Mouse (Mus musculus): ENCODE results near the gene Pkdcc. TPM values are rescaled to one million over a fixed set of nuclear protein-coding genes. Genes with fewer than 3 reads are reported as not detected.

Pkdcc gene
- polyA plus RNA-seq, 1 experiment from 2014 or later, result 2.3 TPM

GRCm38 (mm10) chr17:83190810-83191209 lies 24.3 kb upstream of the Pkdcc start:
- Histone ChIP-seq H3K27me3 (no peaks in the 10 kb centered on the region), H3K9me3 (no peaks in the 10 kb centered on the region), H3K27ac (no peak overlapping the region), H3K9ac (replicated peaks) (no peak overlapping the region), H3K4me3 (replicated peaks) (no peak overlapping the region), H3K4me1 (replicated peaks) (0 out of 2 replicates have a peak, but pooled peaks cover 4% of the 10 kb centered on the region), H3K36me3 (no peaks in the 10 kb centered on the region), H3K4me2 (replicated peaks) (no peak overlapping the region)
- no peak for ATAC-seq
- WGBS, result 76% methylated on average over 9 of the region's 9 CpGs

GRCm38 (mm10) chr17:83194491-83194890 lies 20.6 kb upstream of the Pkdcc start:
- H3K9me3 ChIP-seq, result no peaks in the 10 kb centered on the region
- 0 out of 2 replicates have a peak, but pooled peaks cover 10% of the 10 kb centered on the region for H3K4me1 ChIP-seq (replicated peaks)
- no peak overlapping the region for H3K4me2 ChIP-seq (replicated peaks)
- no peak for ATAC-seq
- no peaks in the 10 kb centered on the region for H3K36me3 ChIP-seq
- H3K9ac ChIP-seq (replicated peaks), result no peak overlapping the region
- H3K27ac ChIP-seq, result no peak overlapping the region
- H3K4me3 ChIP-seq (replicated peaks), result no peak overlapping the region
- 93% methylated on average over 4 of the region's 4 CpGs for WGBS
- H3K27me3 ChIP-seq, result peaks cover 18% of the 10 kb centered on the region

GRCm38 (mm10) chr17:83197361-83197923 lies 17.6 kb upstream of the Pkdcc start:
- ATAC-seq, result no peak
- Histone ChIP-seq H3K27ac (no peak overlapping the region), H3K36me3 (no peaks in the 10 kb centered on the region), H3K4me3 (replicated peaks) (no peak overlapping the region), H3K9me3 (no peaks in the 10 kb centered on the region), H3K4me2 (replicated peaks) (no peak overlapping the region), H3K9ac (replicated peaks) (no peak overlapping the region), H3K4me1 (replicated peaks) (peaks cover 23% of the 10 kb centered on the region; the same call in 1 of the 2 replicates), H3K27me3 (peaks cover 45% of the 10 kb centered on the region)
- whole genome bisulfite sequencing, result 52% methylated on average over 4 of the region's 4 CpGs

GRCm38 (mm10) chr17:83200469-83200868 lies 14.6 kb upstream of the Pkdcc start:
- WGBS, result 64% methylated on average over 5 of the region's 5 CpGs
- Histone ChIP-seq H3K27ac (no peak overlapping the region), H3K4me1 (replicated peaks) (peaks cover 38% of the 10 kb centered on the region), H3K4me2 (replicated peaks) (no peak overlapping the region), H3K9me3 (no peaks in the 10 kb centered on the region), H3K9ac (replicated peaks) (no peak overlapping the region), H3K4me3 (replicated peaks) (no peak overlapping the region), H3K27me3 (peaks cover 69% of the 10 kb centered on the region), H3K36me3 (no peaks in the 10 kb centered on the region)
- peak; percentile 40; the same call in 1 of the 2 replicates for ATAC-seq

- Histone ChIP-seq H3K4me1 (replicated peaks) (peaks cover 38% of the 10 kb centered on the region), H3K4me2 (replicated peaks) (no peak overlapping the region), H3K4me3 (replicated peaks) (no peak overlapping the region), H3K27me3 (peaks cover 73% of the 10 kb centered on the region), H3K27ac (no peak overlapping the region), H3K36me3 (no peaks in the 10 kb centered on the region), H3K9me3 (no peaks in the 10 kb centered on the region), H3K9ac (replicated peaks) (no peak overlapping the region)
- no peak for ATAC-seq
- WGBS, result 35% methylated on average over 6 of the region's 6 CpGs
These were observed 13.8 kb upstream of the Pkdcc start for GRCm38 (mm10) chr17:83201257-83201656.

GRCm38 (mm10) chr17:83203692-83204383 lies 11.3 kb upstream of the Pkdcc start:
- H3K27ac ChIP-seq, result no peak overlapping the region
- no peak overlapping the region for H3K9ac ChIP-seq (replicated peaks)
- no peak overlapping the region for H3K4me2 ChIP-seq (replicated peaks)
- H3K36me3 ChIP-seq, result no peaks in the 10 kb centered on the region
- H3K4me3 ChIP-seq (replicated peaks), result no peak overlapping the region
- peaks cover 88% of the 10 kb centered on the region for H3K27me3 ChIP-seq
- H3K4me1 ChIP-seq (replicated peaks), result peaks cover 37% of the 10 kb centered on the region
- H3K9me3 ChIP-seq, result no peaks in the 10 kb centered on the region
- ATAC-seq, result 0 out of 2 replicates have a peak, but pooled peaks have one; percentile 22
- 16% methylated on average over 8 of the region's 8 CpGs for WGBS

- peaks cover 90% of the 10 kb centered on the region for H3K27me3 ChIP-seq
These were observed 7.8 kb upstream of the Pkdcc start for GRCm38 (mm10) chr17:83207296-83207695.

GRCm38 (mm10) chr17:83208455-83208854 lies 6.6 kb upstream of the Pkdcc start:
- Histone ChIP-seq H3K27ac (no peak overlapping the region), H3K4me2 (replicated peaks) (no peak overlapping the region), H3K9me3 (no peaks in the 10 kb centered on the region), H3K27me3 (peaks cover 92% of the 10 kb centered on the region), H3K36me3 (no peaks in the 10 kb centered on the region), H3K4me3 (replicated peaks) (no peak overlapping the region), H3K9ac (replicated peaks) (no peak overlapping the region), H3K4me1 (replicated peaks) (peaks cover 16% of the 10 kb centered on the region)
- WGBS, result 54% methylated on average over 2 of the region's 2 CpGs
- ATAC-seq, result no peak

More at GRCm38 (mm10) chr17:83207296-83207695, 7.8 kb upstream of the Pkdcc start:
- no peaks in the 10 kb centered on the region for H3K9me3 ChIP-seq
- ATAC-seq, result no peak
- no peak overlapping the region for H3K27ac ChIP-seq
- no peak overlapping the region for H3K4me2 ChIP-seq (replicated peaks)
- 91% methylated on average over 3 of the region's 3 CpGs for WGBS
- H3K4me3 ChIP-seq (replicated peaks), result no peak overlapping the region
- no peaks in the 10 kb centered on the region for H3K36me3 ChIP-seq
- peaks cover 16% of the 10 kb centered on the region for H3K4me1 ChIP-seq (replicated peaks)
- H3K9ac ChIP-seq (replicated peaks), result no peak overlapping the region

- WGBS, result 80% methylated on average over 5 of the region's 5 CpGs
- H3K36me3 ChIP-seq, result no peaks in the 10 kb centered on the region
- H3K27ac ChIP-seq, result no peak overlapping the region
- peaks cover 16% of the 10 kb centered on the region for H3K4me1 ChIP-seq (replicated peaks)
- H3K27me3 ChIP-seq, result peaks cover 84% of the 10 kb centered on the region
- no peak overlapping the region for H3K4me3 ChIP-seq (replicated peaks)
- H3K9me3 ChIP-seq, result no peaks in the 10 kb centered on the region
- H3K4me2 ChIP-seq (replicated peaks), result no peak overlapping the region
- no peak for ATAC-seq
- no peak overlapping the region for H3K9ac ChIP-seq (replicated peaks)
These were observed 4.6 kb upstream of the Pkdcc start for GRCm38 (mm10) chr17:83210531-83210930.

GRCm38 (mm10) chr17:83211196-83211595 lies 3.9 kb upstream of the Pkdcc start:
- Histone ChIP-seq H3K4me1 (replicated peaks) (peaks cover 22% of the 10 kb centered on the region), H3K4me3 (replicated peaks) (no peak overlapping the region), H3K4me2 (replicated peaks) (no peak overlapping the region), H3K9me3 (no peaks in the 10 kb centered on the region), H3K27me3 (peaks cover 84% of the 10 kb centered on the region), H3K9ac (replicated peaks) (no peak overlapping the region), H3K27ac (no peak overlapping the region), H3K36me3 (no peaks in the 10 kb centered on the region)
- WGBS, result 85% methylated on average over 10 of the region's 10 CpGs
- ATAC-seq, result no peak

GRCm38 (mm10) chr17:83212422-83212821 lies 2.7 kb upstream of the Pkdcc start:
- ATAC-seq, result no peak
- WGBS, result 68% methylated on average over 2 of the region's 2 CpGs
- H3K27me3 ChIP-seq, result peaks cover 85% of the 10 kb centered on the region
- H3K9ac ChIP-seq (replicated peaks), result no peak overlapping the region
- H3K9me3 ChIP-seq, result no peaks in the 10 kb centered on the region
- H3K4me3 ChIP-seq (replicated peaks), result no peak overlapping the region
- H3K4me2 ChIP-seq (replicated peaks), result no peak overlapping the region
- no peaks in the 10 kb centered on the region for H3K36me3 ChIP-seq
- peaks cover 34% of the 10 kb centered on the region for H3K4me1 ChIP-seq (replicated peaks)
- H3K27ac ChIP-seq, result no peak overlapping the region

GRCm38 (mm10) chr17:83213228-83213915 lies 1.7 kb upstream of the Pkdcc start:
- no peak for ATAC-seq
- Histone ChIP-seq H3K27ac (no peak overlapping the region), H3K36me3 (no peaks in the 10 kb centered on the region), H3K9ac (replicated peaks) (no peak overlapping the region), H3K9me3 (no peaks in the 10 kb centered on the region), H3K27me3 (peaks cover 85% of the 10 kb centered on the region), H3K4me1 (replicated peaks) (peaks cover 44% of the 10 kb centered on the region), H3K4me2 (replicated peaks) (peak overlapping the region; percentile 83; the same call in 1 of the 2 replicates), H3K4me3 (replicated peaks) (no peak overlapping the region)
- 40% methylated on average over 9 of the region's 9 CpGs for WGBS

All from midbrain, embryonic 13.5 days (tissue).